Mouse (Mus musculus): ENCODE data around the gene Nisch.

The Nisch gene

DNA sequence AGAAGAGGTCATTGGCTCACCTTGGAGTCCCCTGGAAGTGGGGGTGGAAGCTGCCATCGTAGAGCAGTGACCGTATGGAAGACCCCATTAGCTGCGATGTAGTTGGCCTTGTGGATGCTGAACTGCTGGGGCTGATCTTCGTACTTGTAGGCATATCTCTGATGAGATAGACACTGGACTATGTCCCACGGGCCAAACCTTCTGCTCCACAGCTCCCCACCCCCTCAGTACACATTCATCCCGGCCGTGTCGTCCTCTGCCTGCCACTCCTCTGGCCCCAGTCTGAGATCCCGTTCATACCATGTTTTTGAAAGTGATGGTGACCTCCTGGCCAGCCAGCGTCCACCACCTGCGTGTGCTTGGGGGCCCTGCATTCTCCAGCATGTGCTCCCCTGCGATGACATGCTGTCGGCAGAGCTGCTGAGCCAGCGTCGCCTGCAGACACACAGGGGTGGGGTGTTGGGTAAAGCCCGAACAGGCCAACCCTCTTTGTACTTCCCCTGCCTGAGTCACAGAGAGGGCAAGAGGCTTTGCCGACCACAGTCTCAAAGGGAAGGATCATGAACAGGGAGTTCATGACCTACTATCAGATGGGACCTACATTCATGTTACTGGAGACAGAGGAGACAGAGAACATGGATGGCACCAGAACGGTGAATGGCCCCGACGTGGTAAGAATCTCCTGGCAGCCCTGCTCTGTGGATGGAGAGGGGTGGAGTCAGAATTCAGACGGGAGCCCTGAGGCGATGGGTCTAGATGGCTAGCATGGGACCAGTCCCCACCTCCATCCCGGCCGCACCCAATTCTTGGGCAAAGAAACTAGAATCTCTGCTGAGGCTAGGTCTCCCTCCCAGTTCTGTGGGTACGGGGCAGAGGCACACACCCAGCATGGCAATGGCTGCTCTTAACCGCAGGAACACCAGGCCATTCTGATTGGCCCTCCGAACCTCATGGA, 56.3 kb downstream of the Nisch start:
- no peak for DNase-seq

DNA sequence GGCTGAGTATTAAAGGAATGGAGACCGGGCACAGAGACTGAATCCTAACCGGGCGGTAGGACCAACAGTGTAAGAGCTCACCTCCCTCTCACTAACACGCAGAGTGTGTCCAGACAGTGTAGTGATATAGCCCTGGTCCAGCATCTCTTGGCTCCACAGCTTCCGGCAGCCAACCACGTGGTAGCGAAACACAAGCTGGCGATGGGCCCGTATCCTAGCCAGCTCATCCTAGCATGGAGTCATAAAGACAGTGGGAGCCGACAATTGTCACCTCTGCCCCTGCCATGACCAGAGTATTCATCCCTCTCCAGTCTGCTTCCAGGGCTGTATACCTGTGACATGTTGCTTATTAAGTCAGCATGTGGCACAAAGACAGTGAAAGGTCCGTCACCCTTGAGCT, 71.1 kb downstream of the Nisch start:
- DNase-seq: no peak

DNA sequence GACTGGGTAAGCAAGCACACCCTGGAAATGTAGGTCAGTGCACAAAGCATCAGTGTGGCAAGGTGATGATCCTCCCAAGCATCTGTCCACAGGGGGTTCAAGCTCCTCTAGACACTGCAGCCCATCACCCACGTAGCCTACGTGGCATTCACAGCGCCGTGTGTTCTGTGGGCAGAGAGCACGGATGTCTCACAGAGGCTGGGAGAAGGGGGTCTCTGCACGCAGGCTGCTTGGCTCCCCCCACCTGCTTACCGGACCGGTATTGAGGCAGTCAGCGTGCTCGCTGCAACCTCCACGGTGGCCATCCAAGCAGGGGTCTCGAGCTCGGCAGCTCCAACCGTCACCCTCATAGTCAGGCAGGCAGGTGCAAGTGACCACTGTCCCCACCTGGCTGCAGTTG, 75.7 kb downstream of the Nisch start:
- no peak for DNase-seq

DNA sequence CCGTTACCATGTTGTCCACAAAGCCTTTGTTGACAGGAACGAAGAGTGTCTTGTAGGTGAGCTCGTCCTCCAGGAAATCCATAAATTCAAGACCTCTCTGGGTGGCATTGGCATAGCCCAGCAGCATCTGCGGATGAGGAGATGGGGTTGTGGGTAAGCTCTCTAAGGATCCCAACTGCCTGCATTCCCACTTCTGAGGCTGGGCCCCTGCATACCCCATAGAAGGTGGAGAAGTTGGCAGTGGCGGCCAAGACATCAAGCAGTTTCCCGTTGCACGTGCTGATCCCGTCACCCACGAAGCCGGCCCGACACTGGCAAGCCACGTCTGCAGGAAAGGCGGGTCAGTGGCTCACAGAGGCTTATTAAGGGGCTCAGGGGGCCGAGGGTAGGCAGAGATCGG, 76.6 kb downstream of the Nisch start:
- no peak for DNase-seq

DNA sequence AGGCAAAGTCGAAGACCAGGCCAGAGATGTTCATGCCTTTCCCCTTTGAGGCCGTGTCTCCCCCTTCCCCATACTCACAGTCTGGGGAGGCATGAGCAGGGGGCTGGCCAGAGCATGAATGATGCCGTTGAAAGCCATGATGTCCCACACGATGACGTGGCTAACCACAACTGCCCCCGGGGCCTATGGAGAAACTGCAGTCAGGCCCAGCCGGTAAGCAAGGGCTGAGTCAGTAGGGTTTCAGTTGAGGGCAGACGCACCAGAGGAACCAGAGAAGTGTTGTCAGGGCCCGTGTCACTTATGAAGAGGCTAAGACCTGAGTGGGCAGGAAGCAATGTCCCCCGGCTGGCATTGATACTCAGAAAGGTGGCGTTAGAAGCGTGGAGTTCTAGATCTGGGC, 77.1 kb downstream of the Nisch start:
- DNase-seq: no peak

DNA sequence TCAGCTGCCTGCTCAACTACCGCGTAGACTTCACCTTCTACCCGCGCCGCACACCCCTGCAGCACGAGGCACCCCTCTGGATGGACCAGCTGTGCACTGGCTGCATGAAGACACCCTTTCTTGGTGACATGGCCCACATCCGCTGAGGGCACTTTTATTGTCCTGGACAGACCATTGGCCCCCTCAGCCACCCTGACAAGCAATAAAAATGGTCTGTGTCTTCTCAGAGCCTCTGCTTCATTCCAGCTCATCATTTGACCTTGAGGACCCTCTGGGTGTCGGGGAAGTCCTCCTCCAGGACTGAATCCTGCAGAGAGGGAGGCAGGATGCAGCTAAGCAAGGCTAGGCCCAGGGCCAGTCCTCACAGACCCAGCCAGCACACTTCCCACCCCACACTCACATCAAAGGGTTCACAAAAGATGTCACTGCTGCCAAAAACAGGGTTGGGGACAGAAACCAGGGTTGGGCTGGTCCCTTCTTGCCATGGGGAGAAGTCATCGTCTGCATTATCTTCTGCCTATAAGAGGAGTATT, 77.8 kb downstream of the Nisch start:
- peak; percentile 43 for DNase-seq

DNA sequence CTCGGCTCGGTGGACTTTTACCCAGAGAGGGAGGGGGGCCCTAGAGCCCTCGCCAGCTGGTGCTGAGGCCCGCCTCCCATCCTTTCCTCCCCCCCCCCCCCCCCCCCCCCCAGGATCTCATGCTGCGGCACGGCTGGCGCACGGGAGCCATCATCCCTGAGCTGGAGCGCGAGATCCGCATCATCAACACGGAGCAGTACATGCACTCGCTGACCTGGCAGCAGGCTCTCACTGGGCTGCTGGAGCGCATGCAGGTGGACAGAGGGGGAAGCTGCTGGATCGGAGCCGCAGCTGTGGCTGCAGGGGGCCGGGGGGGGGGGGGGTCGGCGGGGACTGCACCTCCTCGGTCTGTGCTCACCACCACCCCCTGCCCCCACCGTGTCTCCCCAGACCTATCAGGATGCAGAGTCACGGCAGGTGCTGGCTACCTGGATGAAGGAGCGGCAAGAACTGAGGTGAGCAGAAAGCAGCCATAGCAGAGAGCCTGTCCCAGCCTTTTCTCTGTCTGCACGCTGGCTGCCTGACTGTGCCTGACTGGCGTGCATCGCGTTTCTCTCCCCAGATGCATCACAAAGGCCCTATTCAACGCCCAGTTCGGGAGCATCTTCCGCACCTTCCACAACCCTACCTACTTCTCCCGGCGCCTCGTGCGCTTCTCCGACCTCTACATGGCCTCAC, 78.4 kb downstream of the Nisch start:
- DNase-seq: no peak

DNA sequence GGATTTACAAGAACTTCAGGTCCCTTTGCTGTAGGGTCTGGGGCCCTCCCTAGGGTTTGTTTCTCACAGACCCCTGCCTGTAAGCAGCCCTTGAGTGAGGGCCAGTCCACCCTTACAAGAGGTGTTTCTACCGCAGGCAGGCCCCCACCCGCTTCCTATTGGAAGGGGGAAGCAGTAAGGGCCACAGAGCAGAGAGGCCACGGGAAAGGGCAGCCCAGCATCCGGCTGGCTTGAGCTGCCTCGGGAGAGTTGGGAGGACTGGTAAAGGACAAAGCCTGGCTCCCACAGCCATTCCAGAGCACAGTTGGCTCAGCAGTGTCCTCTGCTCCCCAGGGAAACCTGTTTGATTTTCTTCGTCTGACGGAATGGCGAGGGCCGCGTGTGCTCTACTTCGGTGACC, 79.0 kb downstream of the Nisch start:
- peak; percentile 26 for DNase-seq

DNA sequence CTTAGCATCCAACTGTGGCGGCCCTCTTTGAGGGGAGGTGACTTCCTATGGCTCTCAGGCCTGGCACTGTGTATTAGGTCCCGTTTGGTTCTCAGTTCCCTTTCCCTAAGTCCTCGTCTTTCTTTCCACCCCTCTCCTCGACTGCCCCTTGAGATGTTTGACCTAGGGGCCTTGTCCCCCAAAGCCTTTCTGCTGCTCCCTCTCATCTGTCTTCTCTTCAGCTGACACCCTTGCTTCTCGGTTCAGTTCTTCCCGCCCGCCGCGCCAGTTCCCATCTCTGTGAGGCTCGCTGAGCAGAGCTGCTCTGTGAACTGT, 79.5 kb downstream of the Nisch start:
- no peak for DNase-seq

DNA sequence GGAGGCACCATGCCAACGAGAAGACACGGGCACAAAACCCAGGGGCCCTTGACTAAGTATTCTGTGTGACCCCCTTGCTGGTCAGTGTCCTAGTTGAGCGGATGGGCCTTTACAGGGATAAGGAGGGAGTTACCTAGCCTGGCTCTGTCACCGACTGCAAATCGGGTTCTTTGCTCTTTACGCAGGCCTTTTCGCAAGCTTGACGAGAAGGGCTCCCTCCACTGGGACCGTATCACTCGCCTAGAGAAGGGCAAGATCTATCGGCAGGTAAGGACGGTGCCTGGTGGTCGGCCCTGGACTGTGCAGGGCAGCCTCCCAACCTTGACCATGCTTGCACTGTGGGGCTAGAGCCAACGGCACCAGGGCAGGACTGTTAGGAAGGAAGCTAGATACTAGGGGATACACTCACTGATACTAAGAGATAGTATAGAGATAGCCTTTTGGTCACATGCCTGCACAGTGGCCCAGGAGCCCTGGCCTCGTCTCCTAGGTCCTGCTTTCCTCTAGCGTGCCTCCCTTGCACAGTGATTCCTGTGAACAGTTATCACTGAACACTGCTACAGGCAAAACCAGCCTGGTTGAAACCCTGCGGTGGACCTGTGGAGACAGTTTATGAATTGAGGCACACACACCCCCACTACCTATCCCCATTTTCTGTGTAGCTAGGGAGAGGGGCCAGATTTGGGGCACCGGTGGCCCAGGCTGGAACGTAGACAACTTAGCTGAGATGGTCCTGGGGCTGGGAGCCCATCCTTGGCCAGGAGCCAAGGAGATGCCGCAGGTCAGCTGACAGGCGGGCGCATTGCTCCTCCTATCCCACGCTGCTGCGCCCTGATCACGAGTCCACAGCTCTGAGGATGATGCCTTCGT, 80.1 kb downstream of the Nisch start:
- no peak for DNase-seq

DNA sequence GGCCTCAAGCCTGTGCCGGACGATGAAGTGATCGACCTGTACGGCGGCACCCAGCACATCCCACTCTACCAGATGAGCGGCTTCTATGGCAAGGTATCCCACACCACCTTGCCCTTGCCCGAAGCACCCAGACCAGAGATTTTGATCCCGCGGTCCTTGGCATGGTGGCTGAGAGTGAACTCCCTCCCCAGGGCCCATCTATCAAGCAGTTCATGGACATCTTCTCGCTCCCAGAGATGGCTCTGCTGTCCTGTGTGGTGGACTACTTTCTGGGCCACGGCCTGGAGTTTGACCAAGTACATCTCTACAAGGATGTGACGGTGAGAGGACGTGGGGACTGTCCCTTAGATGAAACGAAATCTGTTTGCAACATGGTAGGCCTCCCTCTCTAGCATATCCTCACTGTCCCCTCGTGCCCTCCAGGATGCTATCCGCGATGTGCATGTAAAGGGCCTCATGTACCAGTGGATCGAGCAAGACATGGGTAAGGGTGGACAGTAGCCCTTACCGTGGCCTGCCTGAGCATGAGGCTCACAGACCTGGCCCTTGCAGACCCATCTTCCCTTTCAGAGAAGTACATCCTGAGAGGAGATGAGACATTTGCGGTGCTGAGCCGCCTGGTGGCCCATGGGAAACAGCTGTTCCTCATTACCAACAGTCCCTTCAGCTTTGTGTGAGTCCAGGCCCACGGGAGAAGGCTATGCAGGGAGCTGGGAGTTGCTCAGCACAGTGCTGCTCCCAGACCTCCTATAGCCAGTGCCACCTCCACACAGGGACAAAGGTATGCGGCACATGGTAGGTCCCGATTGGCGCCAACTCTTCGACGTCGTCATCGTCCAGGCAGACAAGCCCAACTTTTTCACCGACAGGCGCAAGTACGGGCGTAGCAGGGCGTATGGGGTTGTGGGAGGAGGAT, 81.0 kb downstream of the Nisch start:
- DNase-seq: no peak

DNA sequence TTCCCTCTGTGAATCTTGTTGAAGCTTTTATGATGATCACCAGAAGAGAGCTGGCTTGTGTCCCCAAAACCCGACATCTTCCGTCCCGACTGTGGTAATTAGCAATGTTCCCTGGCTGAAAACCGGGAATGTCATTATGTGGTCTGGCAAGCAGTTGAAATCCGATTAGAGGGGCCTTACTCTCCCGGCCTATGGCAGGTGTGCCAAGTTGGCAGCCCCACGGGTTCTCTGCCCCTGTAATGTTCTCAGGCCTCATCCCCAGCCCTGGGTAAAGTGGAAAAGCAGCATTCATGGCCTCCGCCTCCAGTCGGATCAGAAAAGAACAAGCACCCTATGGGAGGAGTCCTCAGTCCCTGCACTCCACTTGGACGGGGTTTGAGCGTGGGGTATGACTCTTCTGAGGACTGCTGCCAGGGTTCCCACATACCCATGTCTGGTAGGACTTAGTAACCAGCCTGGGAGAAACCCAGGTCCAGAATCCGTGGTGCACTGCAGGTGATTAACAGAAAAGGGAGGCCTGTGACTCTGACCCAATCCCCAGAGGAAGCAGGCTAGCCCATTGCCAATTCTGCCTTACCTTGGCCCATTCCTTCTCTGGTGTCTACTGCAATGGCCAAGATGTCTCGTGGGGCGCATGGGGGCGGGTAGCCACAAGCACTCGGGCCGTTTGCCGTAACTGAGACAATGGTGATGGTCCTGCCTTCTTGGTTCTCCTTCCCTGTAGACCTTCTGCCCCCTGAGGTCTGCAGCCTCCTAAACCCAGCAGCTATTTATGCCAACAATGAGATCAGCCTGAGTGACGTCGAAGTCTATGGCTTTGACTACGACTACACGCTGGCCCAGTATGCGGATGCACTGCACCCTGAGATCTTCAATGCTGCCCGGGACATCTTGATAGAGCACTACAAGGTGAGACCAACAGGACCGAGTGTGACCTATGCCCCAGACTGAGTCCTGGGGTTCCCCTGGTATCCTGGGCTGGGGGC, 82.4 kb downstream of the Nisch start:
- DNase-seq: no peak

DNA sequence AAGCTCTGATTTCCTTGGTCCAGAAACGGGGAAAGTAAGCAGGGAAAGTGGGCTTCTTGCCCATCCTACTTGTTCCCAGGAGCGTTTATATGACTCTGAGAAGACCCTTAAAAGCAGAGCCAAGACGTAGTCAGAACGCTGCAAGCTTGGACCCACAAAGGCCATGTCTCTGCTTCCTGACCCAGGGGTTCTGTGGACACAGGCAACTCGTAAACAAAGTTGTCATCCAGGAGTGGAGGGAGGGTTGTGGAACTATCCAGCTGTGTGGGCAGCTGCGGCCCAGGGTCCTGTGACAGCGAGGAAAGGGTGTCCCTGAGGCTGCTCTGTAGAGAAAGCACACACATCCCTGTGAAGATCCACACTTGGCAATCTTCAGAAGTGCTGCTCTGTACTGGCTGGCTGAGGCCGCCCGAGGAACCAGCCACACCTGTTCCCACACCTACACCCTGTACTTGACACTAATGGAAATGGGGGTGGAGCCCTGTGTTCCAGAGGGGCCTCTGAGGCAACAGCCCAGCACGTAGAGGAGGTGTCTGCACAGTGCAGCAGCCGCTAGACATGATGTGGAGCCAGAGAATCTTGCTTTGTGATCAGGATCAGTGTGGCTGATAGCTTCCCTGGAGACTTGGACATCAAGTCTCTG, 83.6 kb downstream of the Nisch start:
- peak; percentile 78 for DNase-seq

DNA sequence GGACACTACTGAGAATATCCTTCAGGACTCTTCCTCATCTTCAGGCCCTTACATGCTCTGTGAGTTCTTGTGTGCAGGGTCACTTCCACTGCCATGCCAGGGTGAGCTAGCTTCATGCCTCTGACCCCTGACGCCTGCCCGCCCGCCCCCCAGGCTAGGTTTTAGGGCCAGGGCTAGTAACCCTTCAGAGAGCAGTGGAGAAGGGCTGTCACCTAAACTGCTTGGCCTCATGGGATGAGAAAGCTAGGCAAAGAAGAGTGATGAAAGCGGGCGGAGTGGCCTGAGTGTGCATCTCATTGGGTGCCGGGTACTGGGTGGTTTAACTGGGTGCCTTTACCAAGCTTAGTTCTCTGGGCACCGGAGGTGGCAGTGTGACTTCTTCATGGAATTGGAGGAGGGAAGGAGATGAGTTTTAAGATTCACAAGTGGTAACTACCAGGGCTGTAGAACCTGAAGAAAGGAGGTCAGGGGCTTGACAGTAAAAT, 84.2 kb downstream of the Nisch start:
- DNase-seq: no peak

DNA sequence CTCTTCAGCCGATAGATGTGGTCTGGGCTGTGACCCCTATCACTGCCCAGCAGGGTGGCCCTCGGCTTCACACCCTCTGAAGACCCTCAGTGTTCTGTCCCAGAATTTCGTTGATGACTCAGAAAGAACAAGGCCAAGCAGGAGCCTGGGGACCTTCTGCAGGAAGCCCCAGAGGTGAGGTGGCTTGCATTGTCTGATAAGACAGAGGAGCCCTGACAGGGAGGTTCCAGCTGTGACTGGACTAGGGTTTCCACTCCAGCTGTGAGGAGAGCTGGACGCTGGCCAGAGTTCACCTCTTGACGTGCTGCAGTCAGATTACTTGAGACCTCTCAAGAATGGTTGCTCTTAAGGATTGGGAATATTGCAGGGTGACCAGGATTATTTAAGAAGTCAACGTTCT, 84.7 kb downstream of the Nisch start:
- peak; percentile 81 for DNase-seq

DNA sequence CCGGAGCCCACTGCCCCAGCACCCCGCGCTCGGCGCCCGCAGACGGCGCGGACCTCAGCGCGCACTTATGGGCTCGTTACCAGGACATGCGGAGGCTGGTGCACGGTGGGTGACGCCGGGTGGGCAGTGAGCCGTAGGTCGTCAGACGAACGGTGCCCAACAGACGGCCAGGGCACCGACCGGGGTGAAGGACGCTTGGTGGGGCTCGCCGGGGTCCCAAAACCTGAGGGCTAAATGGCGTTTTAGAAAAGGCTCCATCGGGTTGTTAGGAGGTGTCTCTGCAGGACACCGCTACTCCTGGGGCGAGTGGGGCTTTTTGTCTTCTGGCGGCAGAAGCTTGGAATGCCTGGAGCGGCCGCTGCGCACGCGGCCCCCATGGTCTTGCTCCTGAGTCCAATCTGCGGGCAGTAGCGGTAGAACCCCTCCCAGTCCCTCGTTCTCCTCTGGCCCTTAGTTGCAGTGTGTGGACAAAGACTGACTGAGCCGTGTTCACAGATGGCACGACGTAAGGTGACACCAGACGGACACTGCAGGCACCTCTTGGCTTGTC, 85.4 kb downstream of the Nisch start:
- no peak for DNase-seq

DNA sequence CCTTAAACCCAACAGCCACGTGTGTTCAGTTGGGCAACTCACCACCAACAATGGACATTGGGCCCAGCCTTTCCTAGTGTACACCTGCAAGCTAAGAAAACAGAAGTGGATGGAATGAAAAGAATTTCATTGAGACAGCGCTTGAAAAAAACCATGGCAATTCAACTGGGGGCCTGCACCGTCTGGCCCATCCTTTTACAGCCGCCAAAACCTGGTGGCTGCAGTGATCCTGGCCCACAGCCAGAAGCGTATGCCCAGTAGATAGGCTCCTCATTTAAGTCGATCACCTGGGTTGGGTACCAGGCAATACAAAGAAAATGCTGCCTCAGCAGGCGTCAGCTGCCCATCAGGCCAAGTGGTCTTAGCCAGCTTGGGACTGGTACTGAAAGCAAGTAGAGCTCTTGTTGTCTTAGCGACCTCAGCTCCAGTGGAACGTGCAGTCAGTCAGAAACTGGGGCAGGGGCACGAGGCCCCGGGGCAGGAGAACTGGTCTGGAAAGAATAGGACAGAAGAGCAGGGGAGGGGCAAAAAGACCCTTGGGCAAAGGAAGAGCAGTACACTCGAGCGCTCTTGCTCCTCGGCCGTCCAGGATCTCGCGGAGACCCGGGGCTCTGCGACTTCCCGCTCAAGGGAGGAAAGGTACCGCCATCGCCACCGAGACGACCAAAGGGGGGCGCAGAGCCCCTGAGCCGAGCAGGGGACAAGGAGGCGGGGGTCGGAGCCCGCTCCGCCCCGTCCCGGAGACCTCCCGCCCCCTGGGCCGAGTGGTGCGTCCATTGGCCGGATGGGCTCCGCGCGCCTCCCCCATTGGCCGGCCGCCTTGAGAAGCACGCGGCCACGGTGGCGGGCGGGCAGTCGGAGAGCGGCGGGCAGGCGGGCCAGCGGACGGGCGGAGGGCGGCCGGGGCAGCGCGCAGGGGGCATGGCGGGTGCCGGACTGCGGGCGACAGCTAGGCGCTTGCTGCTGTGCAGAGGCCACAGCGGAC, 86.2 kb downstream of the Nisch start, which contains the start of gene Nt5dc2:
Gene Nt5dc2 (plus strand): TSS at position 818 of the 985 bp plus-strand sequence.
- DNase-seq: peak; percentile 93
